ENCODE assay signal across 26 mouse cellular contexts in the genomic region with DNA sequence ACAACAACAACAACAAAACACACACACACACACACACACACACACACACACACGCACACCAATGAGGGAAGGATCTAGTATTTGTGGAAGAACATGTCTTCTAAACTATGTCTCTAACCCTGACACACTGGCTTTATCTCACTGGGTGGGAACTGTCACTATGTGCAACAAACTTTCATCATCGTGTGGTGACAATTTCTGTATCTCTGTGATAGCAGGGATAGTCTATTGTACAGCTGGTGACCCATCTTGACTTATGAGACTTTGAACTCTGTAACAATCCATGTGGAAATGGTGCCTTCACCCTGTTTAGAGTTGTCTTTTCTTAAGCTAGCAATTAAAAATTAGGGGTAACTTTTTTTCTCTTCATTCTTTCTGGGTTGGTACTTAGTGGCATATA. TPM values are rescaled to one million over a fixed set of nuclear protein-coding genes. Genes with fewer than 3 reads are reported as not detected.
A peak's percentile ranks its signal among the peaks of the same experiment; 100 is the strongest.
DNase-seq lines count a peak whose midpoint lies in the region; ATAC-seq and TF ChIP-seq lines count a peak whose summit lies in the region.
"Had no signal": no experiment of that assay in that cellular context is flagged by ENCODE, and none has a peak within 500 bp of the region (broad histone marks: within the 10 kb centered on the region; RNA-seq: fewer than 3 reads in every experiment).

No protein-coding gene starts in this region.

- WGBS in liver, embryonic 13.5 days (ENCODE audit: insufficient replicate concordance), result 31% methylated on average over 2 of the region's 2 CpGs

- peak overlapping the region; percentile 35; the same call in 1 of the 2 replicates for H3K9ac ChIP-seq in liver, embryonic 13.5 days
- H3K9ac ChIP-seq: kidney, embryonic 15.5 days; limb, embryonic 13.5 days; lung, embryonic 15.5 days; stomach, embryonic 15.5 days had no signal

- intact Hi-C loops in left cerebral cortex, postnatal 10 days (cut with DNase I), result no loop called here

- no peak for DNase-seq in liver, embryonic 13.5 days
- no peak for DNase-seq in adrenal gland, postnatal 36 days
- DNase-seq in left cerebral cortex, postnatal 10 days (ENCODE audit: extremely low spot score in 1 of 2, low spot score in 2 of 2), result no peak
- no peak for DNase-seq in layer of hippocampus, adult 2 months (ENCODE audit: low spot score in 2 of 2)
- DNase-seq: adrenal gland, postnatal 10 days; cerebellum, adult 11 months; cerebellum, adult 9-11 months; gastrocnemius, postnatal 14 days; heart, postnatal 14 days; kidney, adult 18-20 months; kidney, postnatal 25 days; midbrain, embryonic 14.5 days; thymus, postnatal 36 days had no signal

- peaks cover 48% of the 10 kb centered on the region for H3K4me1 ChIP-seq in liver, embryonic 13.5 days (replicated peaks)
- H3K4me1 ChIP-seq: hindbrain, embryonic 10.5 days; kidney, embryonic 15.5 days; limb, embryonic 13.5 days; lung, embryonic 15.5 days; stomach, embryonic 15.5 days had no signal

- no peak overlapping the region for H3K4me3 ChIP-seq in liver, embryonic 13.5 days (replicated peaks)
- no peak overlapping the region for H3K4me3 ChIP-seq in layer of hippocampus, adult 2 months
- H3K4me3 ChIP-seq: hindbrain, embryonic 10.5 days; kidney, embryonic 15.5 days; left cerebral cortex, adult 2 months; limb, embryonic 13.5 days; lung, embryonic 15.5 days; megakaryocyte, embryonic 14.5 days; stomach, embryonic 15.5 days had no signal

- peak; percentile 55 for ATAC-seq in erythroid progenitor cell, adult 5-6 weeks (replicated peaks; ENCODE audit: low FRiP score, poor library complexity, severe bottlenecking)
- peak; percentile 85 for ATAC-seq in liver, embryonic 13.5 days (ENCODE audit: low read depth)
- ATAC-seq in megakaryocyte progenitor cell, adult 5-6 weeks (replicated peaks; ENCODE audit: poor library complexity), result peak; percentile 78
- ATAC-seq: forebrain, embryonic 14.5 days; hindbrain, embryonic 16.5 days; Patski had no signal

- H3K36me3 ChIP-seq in liver, embryonic 13.5 days, result no peaks in the 10 kb centered on the region
- H3K36me3 ChIP-seq: G1E; hindbrain, embryonic 10.5 days; kidney, embryonic 15.5 days; limb, embryonic 13.5 days; lung, embryonic 15.5 days; stomach, embryonic 15.5 days had no signal

- no peaks in the 10 kb centered on the region for H3K27me3 ChIP-seq in liver, embryonic 13.5 days
- H3K27me3 ChIP-seq: kidney, embryonic 15.5 days; limb, embryonic 13.5 days; lung, embryonic 15.5 days; megakaryocyte, embryonic 14.5 days; stomach, embryonic 15.5 days had no signal

- H3K27ac ChIP-seq in liver, embryonic 13.5 days, result peak overlapping the region; percentile 82
- no peak overlapping the region for H3K27ac ChIP-seq in layer of hippocampus, adult 2 months
- H3K27ac ChIP-seq: hindbrain, embryonic 10.5 days; kidney, embryonic 15.5 days; left cerebral cortex, adult 2 months; limb, embryonic 13.5 days; lung, embryonic 15.5 days; stomach, embryonic 15.5 days had no signal

- no peak for TF ChIP-seq CTCF in layer of hippocampus, adult 2 months (conservative IDR thresholded peaks at IDR 0.05)

- H3K9me3 ChIP-seq in liver, embryonic 13.5 days (replicated peaks), result no peaks in the 10 kb centered on the region
- H3K9me3 ChIP-seq: G1E; hindbrain, embryonic 10.5 days; kidney, embryonic 15.5 days; limb, embryonic 13.5 days; lung, embryonic 15.5 days; megakaryocyte, embryonic 14.5 days; stomach, embryonic 15.5 days had no signal

- no peak overlapping the region for H3K4me2 ChIP-seq in liver, embryonic 13.5 days
- H3K4me2 ChIP-seq: kidney, embryonic 15.5 days; limb, embryonic 13.5 days; lung, embryonic 15.5 days; stomach, embryonic 15.5 days had no signal

RNA-seq across cellular contexts. Expression of gene Hbs1l, which starts 36.1 kb away (rescaled TPM):
- 85.9 and 87.6 TPM in 2 replicates for total RNA-seq in erythroid progenitor cell, adult 5-6 weeks (2015; ENCODE audit: low replicate concordance)
- 76.3 and 120 TPM in 2 replicates for total RNA-seq in erythroid progenitor cell, adult 5-6 weeks (2017; ENCODE audit: low replicate concordance)
- 67.3 and 81.0 TPM in 2 replicates for polyA plus RNA-seq in liver, embryonic 13.5 days (2015; fragmentation: Nextera tagmentation; extraction: Ambion mirVana)
- total RNA-seq in megakaryocyte progenitor cell, adult 5-6 weeks (2015), result 65.1 and 72.5 TPM in 2 replicates
- 88.3 and 93.5 TPM in 2 replicates for total RNA-seq in megakaryocyte progenitor cell, adult 5-6 weeks (2017)
- 10 to 100 TPM; 69.8 to 75.3 TPM for total RNA-seq in adrenal gland, postnatal 36 days (2021)
- 10 to 100 TPM; 86.4 to 87.6 TPM for total RNA-seq in left cerebral cortex, postnatal 10 days (2021)
- total RNA-seq in layer of hippocampus, adult 2 months (2021), result 10 to 100 TPM; 62.0 to 68.9 TPM
